Mouse (Mus musculus) spleen, adult 2 months (tissue): ENCODE measurements at regions not wholly inside any gene's neighbourhood (a gene's known extent, or its start where the extent isn't known, plus 50 kb on each side); places are given as distances from the start of the nearest gene placed in this dataset.
A peak's percentile ranks its signal among the peaks of the same experiment; 100 is the strongest.

Experiments
- DNase-seq, 2 experiments: peaks; one replicate each; pipeline versions ENCODE4 v3.0.0 to v3.0.0-alpha.2; 2012 to 2021; ENCODE audit warnings: low spot score in 2 of 2, low read depth in 1 of 2
- H3K27ac ChIP-seq: fragments of 200-500 bp; 2 replicates; pipeline ENCODE4 v1.5.1; 2012; ENCODE audit warnings: low read length, inconsistent platforms; ENCODE audit not compliant: insufficient read depth
- H3K27me3 ChIP-seq: fragments of 200-500 bp; 2 replicates; pipeline ENCODE4 v1.6.1; 2012; ENCODE audit warnings: mild to moderate bottlenecking, moderate library complexity, low read length, inconsistent platforms; ENCODE audit not compliant: control insufficient read depth, insufficient read depth
- H3K36me3 ChIP-seq: fragments of 200-500 bp; 2 replicates; pipeline ENCODE4 v1.6.1; 2012; ENCODE audit warnings: mild to moderate bottlenecking, low read length, inconsistent platforms; ENCODE audit not compliant: control insufficient read depth, insufficient read depth
- H3K4me1 ChIP-seq: fragments of 200-500 bp; 2 replicates; pipeline ENCODE4 v1.6.1; 2011; ENCODE audit warnings: inconsistent platforms; ENCODE audit not compliant: control insufficient read depth, insufficient read depth, insufficient read length
- H3K4me3 ChIP-seq: fragments of 200-500 bp; 2 replicates; pipeline ENCODE4 v1.5.1; 2011; ENCODE audit warnings: mild to moderate bottlenecking, inconsistent platforms; ENCODE audit not compliant: insufficient read depth, insufficient read length; ENCODE audit errors: extremely low read depth
- CTCF ChIP-seq: fragments of 200-500 bp; IDR thresholded peaks from 2 replicates; pipeline ENCODE4 v1.5.1; 2011; ENCODE audit warnings: mild to moderate bottlenecking, inconsistent platforms; ENCODE audit not compliant: insufficient read depth, insufficient read length, insufficient replicate concordance; ENCODE audit errors: extremely low read depth
- POLR2A ChIP-seq: fragments of 200-500 bp; IDR thresholded peaks from 2 replicates; pipeline ENCODE4 v1.6.1; 2011; ENCODE audit warnings: low read depth, low read length, inconsistent platforms
- WGBS: fragments of 180-500 bp; shearing (Covaris S2); methylation state at CpG from one replicate; pipeline ENCODE4 v1.1.7; 2018; 5-methylcytosine and 5-hydroxymethylcytosine counted together

DNA sequence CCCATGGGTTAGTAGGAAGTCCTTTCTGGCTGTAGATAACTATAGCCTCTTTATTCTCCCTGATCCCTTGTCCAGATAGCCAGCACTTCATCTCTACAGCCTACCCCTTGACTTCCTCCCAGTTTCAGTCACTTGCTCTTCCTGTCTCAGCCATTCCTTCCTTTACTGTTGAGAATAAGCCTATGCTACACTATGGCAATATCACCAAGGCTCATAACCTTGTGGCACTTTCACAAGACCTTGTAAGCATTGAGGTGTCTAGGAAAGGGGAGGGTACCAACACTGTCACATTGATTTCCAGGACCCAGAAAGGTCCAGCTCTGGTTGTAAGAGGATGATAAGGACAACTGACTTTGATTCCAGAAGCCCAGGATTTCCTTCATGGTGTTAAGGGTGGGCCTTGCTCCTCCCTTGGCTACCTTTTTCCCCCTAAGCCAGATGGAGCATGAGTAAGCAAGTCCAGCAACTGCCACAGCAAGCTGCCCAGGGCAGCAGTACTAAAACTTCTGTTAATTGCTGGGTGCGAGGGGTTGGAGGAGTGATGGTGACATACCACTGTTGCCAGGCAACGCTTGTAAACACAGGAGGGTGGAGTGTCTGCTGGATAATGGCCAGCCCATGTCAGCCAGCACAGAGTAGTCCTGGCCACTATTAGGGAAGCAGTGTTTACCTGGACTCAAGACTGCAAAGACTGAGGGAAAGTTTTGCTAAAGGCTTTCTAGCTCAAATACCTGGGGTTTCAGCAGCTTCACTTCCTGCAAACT is 75.7 kb downstream of the Ankrd16 start:
- DNase-seq: no peak
- no peaks in the 10 kb centered on the region for H3K27me3 ChIP-seq
- H3K27ac ChIP-seq: no peak overlapping the region
- H3K4me1 ChIP-seq: no peaks in the 10 kb centered on the region
- H3K4me3 ChIP-seq: no peak overlapping the region
- H3K36me3 ChIP-seq: no peaks in the 10 kb centered on the region
- TF ChIP-seq CTCF (no peak), POLR2A (no peak)
- WGBS: 36% methylated on average over 2 of the region's 2 CpGs

DNA sequence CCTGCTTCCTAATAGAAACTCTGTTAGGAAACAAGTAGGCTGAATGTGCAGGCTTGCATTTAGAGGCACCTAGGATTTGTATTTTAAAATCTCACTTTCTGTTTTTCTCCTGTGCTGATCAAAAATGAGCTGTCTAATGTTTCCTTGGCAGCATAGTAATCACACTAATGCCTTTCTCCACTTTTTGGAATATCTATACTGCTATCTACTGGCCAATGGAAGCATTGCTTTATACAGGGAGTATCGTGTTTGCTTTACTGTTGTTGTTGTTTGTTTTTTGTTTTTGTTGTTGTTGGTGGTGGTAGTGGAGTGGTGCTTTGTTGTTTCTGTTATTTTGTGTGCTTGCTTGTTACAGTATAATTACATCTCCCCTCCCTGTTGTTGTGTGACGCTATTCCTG is 92.3 kb downstream of the Ankrd16 start:
- Histone ChIP-seq H3K4me3 (no peak overlapping the region), H3K27me3 (no peaks in the 10 kb centered on the region), H3K36me3 (no peaks in the 10 kb centered on the region), H3K27ac (no peak overlapping the region), H3K4me1 (no peaks in the 10 kb centered on the region)
- no peak for DNase-seq
- WGBS: 30% methylated on average over 2 of the region's 2 CpGs
- TF ChIP-seq CTCF: no peak
- no peak for TF ChIP-seq POLR2A

DNA sequence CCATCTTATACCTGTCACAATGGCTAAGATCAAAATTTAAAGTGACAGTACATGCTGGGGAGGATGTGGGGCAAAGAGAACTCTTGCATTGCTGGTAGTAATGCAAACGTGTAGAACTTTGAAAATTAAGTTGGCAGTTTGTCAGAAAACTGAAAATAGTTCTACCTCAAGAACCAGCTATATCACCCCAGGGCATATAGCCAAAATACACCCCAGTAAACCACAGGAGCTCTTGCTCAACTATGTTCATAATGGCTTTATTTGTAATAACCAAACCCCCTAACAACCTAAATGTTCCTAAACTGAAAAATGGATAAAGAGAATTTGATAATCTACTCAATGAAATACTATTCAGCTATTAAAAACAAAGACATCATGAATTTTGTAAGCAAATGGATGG is 102.3 kb downstream of the Ankrd16 start:
- no peak for TF ChIP-seq CTCF
- TF ChIP-seq POLR2A: no peak
- H3K4me3 ChIP-seq: no peak overlapping the region
- H3K27ac ChIP-seq: no peak overlapping the region
- no peaks in the 10 kb centered on the region for H3K36me3 ChIP-seq
- no peaks in the 10 kb centered on the region for H3K4me1 ChIP-seq
- DNase-seq: no peak
- no peaks in the 10 kb centered on the region for H3K27me3 ChIP-seq
- WGBS: 16% methylated on average over 1 of the region's 1 CpGs

DNA sequence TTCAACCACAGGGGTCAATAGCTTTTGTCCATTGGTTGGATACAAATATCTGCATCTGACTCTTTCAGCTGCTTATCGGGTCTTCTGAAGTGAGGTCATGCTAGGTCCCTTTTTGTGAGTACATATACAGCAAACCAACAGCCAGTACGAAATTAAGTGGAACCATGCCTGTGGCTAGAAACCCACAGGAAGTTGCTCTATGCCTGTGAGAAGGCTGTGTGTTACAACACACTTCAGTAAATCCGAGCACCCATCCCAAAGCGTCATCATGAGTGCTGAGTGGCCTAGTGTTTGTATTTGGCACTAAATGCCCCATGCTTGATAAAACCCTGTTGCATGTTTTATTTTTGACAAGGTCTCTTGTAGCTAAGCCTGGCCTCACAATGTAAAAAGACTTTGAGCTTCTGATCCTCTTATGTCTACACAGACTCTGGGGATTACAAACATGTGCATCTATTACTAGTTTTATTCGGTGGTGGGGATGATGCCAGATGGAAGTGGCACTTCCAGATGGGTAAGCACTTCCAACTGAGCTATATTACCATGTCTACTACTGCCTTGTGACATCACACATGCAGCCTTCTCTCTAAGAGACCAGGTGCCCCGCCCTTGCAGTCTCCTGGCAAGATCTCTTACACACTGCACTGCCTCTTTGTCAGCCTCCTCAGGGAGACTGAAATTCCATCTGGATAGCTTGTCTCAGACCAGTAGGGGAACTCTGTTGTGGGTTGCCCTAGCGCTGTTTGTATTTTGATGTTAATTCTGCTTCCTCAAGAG is 117.3 kb downstream of the Ankrd16 start:
- Histone ChIP-seq H3K4me3 (no peak overlapping the region), H3K36me3 (no peaks in the 10 kb centered on the region), H3K27ac (no peak overlapping the region), H3K27me3 (no peaks in the 10 kb centered on the region), H3K4me1 (no peaks in the 10 kb centered on the region; the same call in 1 of the 2 replicates)
- TF ChIP-seq CTCF (no peak), POLR2A (no peak)
- peak in 1 of 2 experiments; percentile 11 for DNase-seq
- WGBS: 36% methylated on average over 7 of the region's 7 CpGs

GRCm38 (mm10) chr2:11899698-11900660 is 122.3 kb downstream of the Ankrd16 start:
- Histone ChIP-seq H3K27ac (no peak overlapping the region), H3K4me1 (no peaks in the 10 kb centered on the region; the same call in 1 of the 2 replicates), H3K4me3 (no peak overlapping the region), H3K27me3 (no peaks in the 10 kb centered on the region), H3K36me3 (no peaks in the 10 kb centered on the region)
- TF ChIP-seq POLR2A (no peak), CTCF (no peak)
- 85% methylated on average over 11 of the region's 11 CpGs for WGBS
- no peak for DNase-seq

GRCm38 (mm10) chr2:11914782-11915181 is 137.1 kb downstream of the Ankrd16 start:
- no peak overlapping the region for H3K4me3 ChIP-seq
- no peaks in the 10 kb centered on the region for H3K4me1 ChIP-seq
- no peak overlapping the region for H3K27ac ChIP-seq
- TF ChIP-seq POLR2A: no peak
- no peak for TF ChIP-seq CTCF
- WGBS: 80% methylated on average over 1 of the region's 1 CpGs
- H3K36me3 ChIP-seq: no peaks in the 10 kb centered on the region
- no peak for DNase-seq
- no peaks in the 10 kb centered on the region for H3K27me3 ChIP-seq
